Mouse (Mus musculus) adrenal gland, adult (tissue): ENCODE data around the gene Yaf2.

ENCODE experiments used
- DNase-seq, 2 experiments: peaks; one replicate each; pipeline ENCODE4 v3.0.0; 2022 to 2023; ENCODE audit warnings: low spot score in 1 of 2; ENCODE audit not compliant: inconsistent age in 2 of 2

The Yaf2 gene

GRCm38 (mm10) chr15:93288321-93288720 is 48.4 kb downstream of the Yaf2 start:
- no peak for DNase-seq

GRCm38 (mm10) chr15:93287628-93288027 is 49.1 kb downstream of the Yaf2 start:
- DNase-seq: no peak

- DNase-seq: no peak
These were observed 51.5 kb downstream of the Yaf2 start for GRCm38 (mm10) chr15:93285244-93285643.

- DNase-seq: no peak
These were observed 52.4 kb downstream of the Yaf2 start for GRCm38 (mm10) chr15:93284326-93284725.

- peak in 1 of 2 experiments; percentile 68 for DNase-seq
These were observed 53.4 kb downstream of the Yaf2 start for GRCm38 (mm10) chr15:93283349-93283748.

GRCm38 (mm10) chr15:93276276-93276675 is 60.5 kb downstream of the Yaf2 start:
- peak; percentile 47 to 83 for DNase-seq

- no peak for DNase-seq
These were observed 61.1 kb downstream of the Yaf2 start for GRCm38 (mm10) chr15:93275623-93276022.

GRCm38 (mm10) chr15:93274679-93275583 is 61.8 kb downstream of the Yaf2 start, which contains the start of gene Gxylt1:
Gene Gxylt1, minus strand, starts transcription at chr15:93275179.
- DNase-seq: peak; percentile 100

- DNase-seq: peak in 1 of 2 experiments; percentile 53
These were observed 62.7 kb downstream of the Yaf2 start for GRCm38 (mm10) chr15:93273788-93274678.

- DNase-seq: no peak
These were observed 63.8 kb downstream of the Yaf2 start for GRCm38 (mm10) chr15:93272948-93273347.

- DNase-seq: peak; percentile 65 to 90
These were observed 66.4 kb downstream of the Yaf2 start for GRCm38 (mm10) chr15:93270289-93270855.

- peak in 1 of 2 experiments; percentile 44 for DNase-seq
These were observed 67.2 kb downstream of the Yaf2 start for GRCm38 (mm10) chr15:93269572-93269971.

- DNase-seq: peak in 1 of 2 experiments; percentile 46
These were observed 68.7 kb downstream of the Yaf2 start for GRCm38 (mm10) chr15:93268001-93268400.

GRCm38 (mm10) chr15:93267479-93267878 is 69.3 kb downstream of the Yaf2 start:
- peak in 1 of 2 experiments; percentile 67 for DNase-seq

GRCm38 (mm10) chr15:93266361-93266760 is 70.4 kb downstream of the Yaf2 start:
- peak; percentile 58 to 86 for DNase-seq

- DNase-seq: peak; percentile 68 to 92
These were observed 71.0 kb downstream of the Yaf2 start for GRCm38 (mm10) chr15:93265728-93266127.

- peak; percentile 59 to 80 for DNase-seq
These were observed 71.5 kb downstream of the Yaf2 start for GRCm38 (mm10) chr15:93265231-93265630.

- peak; percentile 75 to 92 for DNase-seq
These were observed 72.5 kb downstream of the Yaf2 start for GRCm38 (mm10) chr15:93264221-93264620.

GRCm38 (mm10) chr15:93263566-93263965 is 73.2 kb downstream of the Yaf2 start:
- peak in 1 of 2 experiments; percentile 67 for DNase-seq

- DNase-seq: peak; percentile 43 to 81
These were observed 73.9 kb downstream of the Yaf2 start for GRCm38 (mm10) chr15:93262818-93263217.

- DNase-seq: no peak
These were observed 74.5 kb downstream of the Yaf2 start for GRCm38 (mm10) chr15:93262274-93262673.
